Mouse (Mus musculus): Measurements from ENCODE around the gene Rmi1. TPM values are rescaled to one million over a fixed set of nuclear protein-coding genes. Genes with fewer than 3 reads are reported as not detected.

Rmi1 gene
- polyA plus RNA-seq, 1 experiment: 16.8 TPM

DNA sequence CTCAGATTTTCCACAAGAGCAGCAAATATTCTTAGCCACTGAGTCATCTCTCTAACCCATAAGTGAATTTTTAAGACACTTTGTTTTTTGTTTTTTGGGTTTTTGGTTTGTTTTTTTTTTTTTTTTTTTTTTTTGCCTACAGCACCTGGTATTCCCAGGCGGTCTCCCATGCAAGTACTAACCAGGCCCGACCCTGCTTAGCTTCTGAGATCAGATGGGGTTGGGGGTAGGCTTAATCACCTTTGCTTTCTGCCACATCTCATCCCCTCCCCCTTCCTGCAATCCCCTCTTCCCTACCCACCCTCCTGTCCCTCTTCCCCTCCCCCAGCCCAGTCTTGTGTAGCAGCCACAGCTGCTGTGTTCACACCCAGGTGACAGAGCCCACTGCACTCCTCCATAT lies 37.7 kb downstream of the Rmi1 start:
- WGBS: 77% methylated on average over 2 of the region's 2 CpGs
- Histone ChIP-seq H3K4me1 (ENCODE audit: control insufficient read depth, insufficient read depth, low read length) (no peaks in the 10 kb centered on the region), H3K4me3 (replicated peaks; ENCODE audit: insufficient read depth, low read depth, low read length) (no peak overlapping the region), H3K27me3 (ENCODE audit: control insufficient read depth, insufficient read depth, low read length) (no peaks in the 10 kb centered on the region), H3K27ac (ENCODE audit: insufficient read depth, low read length) (no peak overlapping the region)
- no peak for DNase-seq
- no peak for TF ChIP-seq POLR2A (IDR thresholded peaks at IDR 0.05; ENCODE audit: borderline replicate concordance, insufficient read depth, low read length)

- Histone ChIP-seq H3K27me3 (ENCODE audit: control insufficient read depth, insufficient read depth, low read length) (no peaks in the 10 kb centered on the region), H3K4me1 (ENCODE audit: control insufficient read depth, insufficient read depth, low read length) (no peaks in the 10 kb centered on the region), H3K4me3 (replicated peaks; ENCODE audit: insufficient read depth, low read depth, low read length) (no peak overlapping the region), H3K27ac (ENCODE audit: insufficient read depth, low read length) (no peak overlapping the region)
- DNase-seq: no peak
- no peak for TF ChIP-seq CTCF (IDR thresholded peaks at IDR 0.05; ENCODE audit: borderline replicate concordance, insufficient read depth, low read depth, low read length)
- TF ChIP-seq POLR2A (IDR thresholded peaks at IDR 0.05; ENCODE audit: borderline replicate concordance, insufficient read depth, low read length): no peak
- WGBS: 48% methylated on average over 4 of the region's 4 CpGs
Measured at GRCm38 (mm10) chr13:58443326-58443725, 41.3 kb downstream of the Rmi1 start.

DNA sequence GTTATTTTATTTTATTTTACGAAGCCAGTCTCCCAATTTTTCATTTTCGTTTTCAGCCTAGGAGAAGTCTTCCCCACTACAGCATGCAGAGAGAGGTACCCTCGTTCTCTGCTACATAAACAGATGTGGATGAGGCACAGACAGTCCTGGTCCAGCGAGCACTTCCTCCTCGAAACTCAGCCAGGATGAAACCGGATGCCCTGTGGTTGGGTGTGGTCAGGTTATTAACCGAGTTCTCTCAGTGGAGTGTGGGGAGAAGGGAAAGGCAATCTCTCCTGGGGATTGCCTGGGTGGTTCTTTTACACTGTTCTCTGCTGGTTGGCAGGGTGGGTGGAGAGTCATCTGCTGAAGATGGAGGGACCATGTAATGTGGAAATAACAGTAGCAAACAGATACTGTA lies 41.7 kb downstream of the Rmi1 start:
- DNase-seq: no peak
- 54% methylated on average over 7 of the region's 7 CpGs for WGBS
- Histone ChIP-seq H3K27ac (ENCODE audit: insufficient read depth, low read length) (no peak overlapping the region), H3K4me3 (replicated peaks; ENCODE audit: insufficient read depth, low read depth, low read length) (no peak overlapping the region), H3K4me1 (ENCODE audit: control insufficient read depth, insufficient read depth, low read length) (no peaks in the 10 kb centered on the region), H3K27me3 (ENCODE audit: control insufficient read depth, insufficient read depth, low read length) (no peaks in the 10 kb centered on the region)
- TF ChIP-seq POLR2A (IDR thresholded peaks at IDR 0.05; ENCODE audit: borderline replicate concordance, insufficient read depth, low read length): no peak
- no peak for TF ChIP-seq CTCF (IDR thresholded peaks at IDR 0.05; ENCODE audit: borderline replicate concordance, insufficient read depth, low read depth, low read length)

DNA sequence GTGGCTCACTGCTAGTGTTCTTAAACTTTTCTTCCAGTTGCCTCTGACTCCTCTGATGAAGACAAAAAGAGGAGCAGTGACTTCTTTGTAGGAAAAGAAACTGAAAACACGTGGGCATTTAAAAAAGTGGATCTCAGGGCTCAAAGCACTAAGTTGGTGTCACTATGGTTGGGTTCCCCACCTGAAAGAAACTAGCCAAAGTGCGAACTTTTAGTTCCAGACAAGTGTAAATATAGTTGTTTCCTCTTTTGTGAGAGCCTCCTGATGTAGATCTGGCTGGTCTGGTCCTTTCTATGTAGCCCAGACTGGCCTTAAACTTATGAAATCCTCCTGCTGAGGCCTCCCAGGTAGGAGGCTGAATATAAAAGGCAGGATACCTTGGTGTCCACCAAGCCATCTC lies 44.5 kb downstream of the Rmi1 start:
- Histone ChIP-seq H3K27me3 (ENCODE audit: control insufficient read depth, insufficient read depth, low read length) (no peaks in the 10 kb centered on the region), H3K4me1 (ENCODE audit: control insufficient read depth, insufficient read depth, low read length) (no peaks in the 10 kb centered on the region), H3K27ac (ENCODE audit: insufficient read depth, low read length) (no peak overlapping the region), H3K4me3 (replicated peaks; ENCODE audit: insufficient read depth, low read depth, low read length) (no peak overlapping the region)
- no peak for DNase-seq
- WGBS: 82% methylated on average over 2 of the region's 2 CpGs
- TF ChIP-seq POLR2A (IDR thresholded peaks at IDR 0.05; ENCODE audit: borderline replicate concordance, insufficient read depth, low read length): no peak
- TF ChIP-seq CTCF (IDR thresholded peaks at IDR 0.05; ENCODE audit: borderline replicate concordance, insufficient read depth, low read depth, low read length): no peak

DNA sequence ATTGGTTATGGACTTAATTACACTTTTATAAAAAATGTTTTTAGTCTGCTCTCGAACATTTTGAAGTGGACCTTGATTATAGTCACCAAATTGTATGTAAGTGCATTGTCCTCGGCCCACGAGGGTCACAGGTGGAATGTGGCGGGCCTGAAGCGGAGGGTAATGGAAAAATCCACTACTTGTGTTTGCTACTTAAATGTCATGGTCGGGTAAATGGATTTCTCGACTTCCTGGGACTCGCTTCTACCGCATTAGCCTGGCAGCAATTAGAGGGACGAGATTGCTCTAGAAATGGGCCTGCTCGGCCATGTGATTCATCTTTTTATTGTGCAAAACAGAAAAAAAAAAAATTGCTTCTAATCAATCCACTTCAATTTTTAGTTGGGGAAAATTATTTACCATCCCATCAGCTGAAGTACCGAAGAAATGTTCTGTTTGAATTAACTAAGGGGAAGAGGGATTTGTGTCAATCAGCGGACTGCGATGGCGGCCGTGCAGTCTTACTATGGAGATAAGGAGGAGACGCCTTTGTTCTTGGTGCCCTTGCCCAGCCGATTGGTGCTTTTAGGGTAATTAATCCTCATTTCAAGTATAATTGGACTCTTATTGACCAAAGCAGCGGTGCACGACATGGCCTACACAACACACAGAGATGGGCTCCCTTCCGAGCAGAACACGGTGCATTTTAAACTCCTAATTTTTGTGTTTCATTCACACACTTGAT lies 48.6 kb downstream of the Rmi1 start:
- Histone ChIP-seq H3K4me1 (ENCODE audit: control insufficient read depth, insufficient read depth, low read length) (no peaks in the 10 kb centered on the region), H3K27me3 (ENCODE audit: control insufficient read depth, insufficient read depth, low read length) (no peaks in the 10 kb centered on the region; the same call in 1 of the 2 replicates), H3K4me3 (replicated peaks; ENCODE audit: insufficient read depth, low read depth, low read length) (no peak overlapping the region), H3K27ac (ENCODE audit: insufficient read depth, low read length) (no peak overlapping the region)
- no peak for DNase-seq
- WGBS: 86% methylated on average over 22 of the region's 22 CpGs
- TF ChIP-seq POLR2A (IDR thresholded peaks at IDR 0.05; ENCODE audit: borderline replicate concordance, insufficient read depth, low read length) (no peak), CTCF (IDR thresholded peaks at IDR 0.05; ENCODE audit: borderline replicate concordance, insufficient read depth, low read depth, low read length) (no peak)

DNA sequence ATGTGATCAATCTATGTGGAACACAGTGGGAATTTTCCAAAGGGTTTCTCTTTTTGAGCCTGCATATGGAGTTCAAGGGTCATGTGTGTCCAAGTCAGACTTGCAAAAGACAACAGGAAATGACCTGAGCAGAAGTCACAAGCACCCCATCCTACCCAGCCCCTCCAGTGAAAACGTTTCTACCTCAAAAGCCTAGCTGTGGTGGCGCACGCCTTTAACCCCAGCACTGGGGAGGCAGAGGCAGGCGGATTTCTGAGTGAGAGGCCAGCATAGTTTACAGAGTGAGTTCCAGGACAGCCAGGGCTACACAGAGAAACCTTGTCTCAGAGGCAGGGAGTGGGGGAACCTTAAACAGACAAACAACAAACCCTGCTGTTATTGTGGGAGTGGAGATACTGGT lies 50.2 kb downstream of the Rmi1 start:
- Histone ChIP-seq H3K27me3 (ENCODE audit: control insufficient read depth, insufficient read depth, low read length) (no peaks in the 10 kb centered on the region; the same call in 1 of the 2 replicates), H3K27ac (ENCODE audit: insufficient read depth, low read length) (no peak overlapping the region), H3K4me3 (replicated peaks; ENCODE audit: insufficient read depth, low read depth, low read length) (no peak overlapping the region), H3K4me1 (ENCODE audit: control insufficient read depth, insufficient read depth, low read length) (no peaks in the 10 kb centered on the region)
- 75% methylated on average over 4 of the region's 4 CpGs for WGBS
- TF ChIP-seq POLR2A (IDR thresholded peaks at IDR 0.05; ENCODE audit: borderline replicate concordance, insufficient read depth, low read length): no peak
- no peak for TF ChIP-seq CTCF (IDR thresholded peaks at IDR 0.05; ENCODE audit: borderline replicate concordance, insufficient read depth, low read depth, low read length)
- DNase-seq: no peak

DNA sequence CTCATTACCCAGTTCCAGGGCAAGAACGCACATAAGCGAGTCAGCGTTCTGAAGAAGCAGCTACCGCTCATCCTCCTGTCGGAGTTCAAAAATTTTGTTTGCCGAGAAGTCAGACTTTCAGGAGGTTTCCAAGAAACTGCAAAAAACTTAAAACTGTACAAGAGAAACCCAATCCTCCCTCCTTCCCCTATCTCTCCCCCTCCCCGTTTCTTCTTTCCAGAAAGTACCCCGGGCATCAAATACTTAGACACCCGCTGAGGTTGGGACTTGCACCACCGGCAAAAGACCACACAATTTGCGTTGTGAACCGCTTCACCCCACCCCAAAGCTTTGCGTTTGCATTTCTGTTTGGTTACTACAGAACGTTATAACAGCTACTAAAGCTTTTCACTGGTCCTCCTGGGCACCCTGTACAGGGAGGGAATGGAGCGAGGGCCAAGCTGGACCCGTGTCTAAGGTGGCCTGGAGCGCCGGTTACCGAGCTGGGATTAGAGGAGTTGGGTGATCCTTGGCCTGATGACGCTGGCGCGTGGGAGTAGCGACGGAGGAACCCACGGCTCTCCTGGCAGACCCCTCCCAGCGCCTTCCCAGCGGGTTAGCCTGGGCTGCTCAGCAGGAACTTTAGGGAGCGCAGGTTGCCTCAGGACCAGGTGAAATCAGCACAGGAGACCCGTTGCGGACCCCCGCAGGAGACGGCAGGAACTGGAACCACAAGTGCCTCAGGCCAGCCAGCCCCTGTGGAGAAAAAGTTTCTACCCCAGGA lies 50.8 kb downstream of the Rmi1 start:
- TF ChIP-seq POLR2A (IDR thresholded peaks at IDR 0.05; ENCODE audit: borderline replicate concordance, insufficient read depth, low read length) (no peak), CTCF (IDR thresholded peaks at IDR 0.05; ENCODE audit: borderline replicate concordance, insufficient read depth, low read depth, low read length) (no peak)
- DNase-seq: no peak

GRCm38 (mm10) chr13:58453541-58453940 lies 51.5 kb downstream of the Rmi1 start:
- DNase-seq: no peak
- Histone ChIP-seq H3K4me1 (ENCODE audit: control insufficient read depth, insufficient read depth, low read length) (no peaks in the 10 kb centered on the region), H3K4me3 (replicated peaks; ENCODE audit: insufficient read depth, low read depth, low read length) (no peak overlapping the region), H3K27ac (ENCODE audit: insufficient read depth, low read length) (no peak overlapping the region), H3K27me3 (ENCODE audit: control insufficient read depth, insufficient read depth, low read length) (no peaks in the 10 kb centered on the region; the same call in 1 of the 2 replicates)
- WGBS: 59% methylated on average over 10 of the region's 10 CpGs
- no peak for TF ChIP-seq POLR2A (IDR thresholded peaks at IDR 0.05; ENCODE audit: borderline replicate concordance, insufficient read depth, low read length)
- TF ChIP-seq CTCF (IDR thresholded peaks at IDR 0.05; ENCODE audit: borderline replicate concordance, insufficient read depth, low read depth, low read length): no peak

More for the DNA sequence above, 50.8 kb downstream of the Rmi1 start:
- Histone ChIP-seq H3K4me3 (replicated peaks; ENCODE audit: insufficient read depth, low read depth, low read length) (no peak overlapping the region), H3K27ac (ENCODE audit: insufficient read depth, low read length) (no peak overlapping the region), H3K27me3 (ENCODE audit: control insufficient read depth, insufficient read depth, low read length) (no peaks in the 10 kb centered on the region; the same call in 1 of the 2 replicates), H3K4me1 (ENCODE audit: control insufficient read depth, insufficient read depth, low read length) (no peaks in the 10 kb centered on the region)
- 16% methylated on average over 32 of the region's 32 CpGs for WGBS

Data from cerebellum, adult 2 months (tissue).